Mouse (Mus musculus) left cerebral cortex, postnatal 25 days (tissue): ENCODE data around the gene Pmm1. TPM values are rescaled to one million over a fixed set of nuclear protein-coding genes. Genes with fewer than 3 reads are reported as not detected.

ENCODE experiments used
- DNase-seq, 2 experiments: peaks; one replicate each; pipeline ENCODE4 v3.0.0; 2022; ENCODE audit warnings: low spot score in 2 of 2, mixed read lengths in 1 of 2
- intact Hi-C: fragments of 180-260 bp; cut with DNase I; formaldehyde crosslinking; loops from one replicate; pipeline ENCODE4 v1.15.1; 2025
- total RNA-seq, 2 experiments: library from RNA; stranded (reverse); gene quantifications; 2 replicates each; pipeline ENCODE4 v1.2.3; 2021

Gene Pmm1
- total RNA-seq, 2 experiments from 2014 or later, result 203 to 208 TPM

DNA sequence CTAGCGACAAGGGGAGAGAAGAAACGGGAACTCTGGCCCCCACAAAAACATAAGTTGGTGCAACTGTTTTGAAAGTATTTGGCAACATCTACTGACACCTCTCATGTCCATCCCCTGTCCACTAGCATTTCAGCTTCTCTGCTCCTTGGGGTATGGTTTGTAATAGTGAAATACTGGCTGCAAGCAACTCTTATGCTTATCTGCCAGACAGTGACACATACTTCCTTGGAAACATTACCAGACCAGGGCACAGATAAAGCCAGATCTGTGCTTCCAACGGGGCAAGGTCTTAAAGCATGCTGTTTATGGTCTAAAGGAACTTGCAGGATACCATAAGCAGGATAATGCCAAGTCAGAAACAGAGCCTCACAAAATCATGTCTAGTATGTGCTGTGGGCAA, 1.8 kb downstream of the Pmm1 start:
- intact Hi-C loops, result no loop called here
- no peak for DNase-seq

GRCm38 (mm10) chr15:81957598-81957997, 3.1 kb downstream of the Pmm1 start:
- DNase-seq, result peak in 1 of 2 experiments; percentile 75
- intact Hi-C loops, result loop anchor here (1.0 to 2.0 kb wide), 2 partner anchors 17 to 58 kb away; no protein-coding TSS in a partner anchor

- DNase-seq, result peak; percentile 57 to 64
Measured at GRCm38 (mm10) chr15:81956457-81956856, 4.3 kb downstream of the Pmm1 start.

GRCm38 (mm10) chr15:81955414-81955813, 5.3 kb downstream of the Pmm1 start:
- intact Hi-C loops, result no loop called here
- no peak for DNase-seq

More at GRCm38 (mm10) chr15:81956457-81956856, 4.3 kb downstream of the Pmm1 start:
- intact Hi-C loops, result loop anchor here (2.0 kb wide), 1 partner anchor 16 kb away; no protein-coding TSS in a partner anchor

DNA sequence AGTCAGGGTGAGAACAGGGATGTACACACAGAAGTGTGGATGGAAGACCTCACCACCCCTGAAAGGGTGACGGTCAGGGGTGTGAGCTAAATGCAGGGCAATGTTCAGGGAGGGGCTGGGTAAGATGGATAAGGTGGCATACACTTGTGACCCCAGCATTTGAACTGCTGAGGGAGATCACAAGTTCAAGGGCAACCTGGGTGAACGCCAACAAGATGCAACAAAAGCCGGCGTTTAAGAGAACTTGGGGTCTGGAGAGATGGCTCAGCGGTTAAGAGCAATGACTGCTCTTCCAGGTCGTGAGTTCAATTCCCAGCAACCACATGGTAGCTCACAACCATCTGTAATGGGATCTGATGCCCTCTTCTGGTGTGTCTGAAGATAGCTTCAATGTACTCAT, 6.0 kb downstream of the Pmm1 start:
- DNase-seq, result no peak
- intact Hi-C loops, result no loop called here

DNA sequence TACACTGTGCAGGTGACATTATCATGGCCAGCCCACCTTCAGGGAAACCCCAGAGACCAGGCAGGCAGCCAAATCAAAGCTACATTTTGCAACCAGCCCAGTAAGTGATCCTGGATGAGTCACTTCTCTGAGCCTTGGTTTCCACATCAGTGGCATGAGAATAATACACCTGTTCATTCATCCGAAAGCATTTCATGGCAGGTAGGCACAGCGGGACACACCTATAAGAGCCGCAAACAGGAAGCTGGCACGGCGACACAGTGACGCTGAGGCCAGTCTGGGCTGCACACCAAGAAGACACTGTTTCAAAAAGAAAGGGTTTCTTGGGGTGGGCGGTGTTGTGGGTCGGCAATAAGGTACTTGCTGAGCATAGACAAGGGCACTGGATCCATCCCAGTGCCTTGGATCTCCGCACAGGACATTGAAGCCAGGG, 6.6 kb downstream of the Pmm1 start:
- DNase-seq, result no peak
- intact Hi-C loops, result no loop called here

- no peak for DNase-seq
- intact Hi-C loops, result no loop called here
Measured at GRCm38 (mm10) chr15:81952310-81952709, 8.4 kb downstream of the Pmm1 start.

GRCm38 (mm10) chr15:81951159-81951558, 9.6 kb downstream of the Pmm1 start:
- intact Hi-C loops, result no loop called here
- no peak for DNase-seq

- intact Hi-C loops, result no loop called here
- no peak for DNase-seq
Measured at GRCm38 (mm10) chr15:81950716-81951115, 10.0 kb downstream of the Pmm1 start.

GRCm38 (mm10) chr15:81949476-81950131, 11.1 kb downstream of the Pmm1 start:
- DNase-seq, result no peak
- intact Hi-C loops, result no loop called here

GRCm38 (mm10) chr15:81949076-81949475, 11.7 kb downstream of the Pmm1 start:
- no peak for DNase-seq
- intact Hi-C loops, result no loop called here

- intact Hi-C loops, result no loop called here
- DNase-seq, result no peak
Measured at GRCm38 (mm10) chr15:81943176-81943749, 17.5 kb downstream of the Pmm1 start.

GRCm38 (mm10) chr15:81941010-81941409, 19.7 kb downstream of the Pmm1 start:
- intact Hi-C loops, result loop anchor here (2.0 kb wide), 1 partner anchor 16 kb away; no protein-coding TSS in a partner anchor

DNA sequence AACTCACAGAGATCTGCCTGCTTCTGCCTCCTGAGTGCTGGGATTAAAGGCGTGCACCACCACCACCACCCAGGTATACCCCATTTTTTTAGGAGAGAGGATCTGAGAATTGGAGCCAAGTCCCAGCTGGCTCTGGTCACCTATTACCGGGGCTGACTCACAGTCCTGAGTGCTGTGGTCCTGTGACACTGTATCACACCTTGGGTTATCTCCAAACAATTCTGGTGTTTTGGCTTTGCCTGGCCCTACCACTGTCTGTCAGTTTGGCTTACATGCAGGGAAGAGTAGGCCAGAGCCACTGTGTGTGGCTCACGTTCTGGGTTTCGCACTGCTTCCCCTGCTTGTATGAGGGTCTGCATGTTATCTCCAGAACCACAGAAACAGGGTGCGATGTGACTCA, 20.5 kb downstream of the Pmm1 start:
- intact Hi-C loops, result loop anchor here (2.0 kb wide), 1 partner anchor 17 kb away; no protein-coding TSS in a partner anchor
- no peak for DNase-seq

More at GRCm38 (mm10) chr15:81941010-81941409, 19.7 kb downstream of the Pmm1 start:
- no peak for DNase-seq

DNA sequence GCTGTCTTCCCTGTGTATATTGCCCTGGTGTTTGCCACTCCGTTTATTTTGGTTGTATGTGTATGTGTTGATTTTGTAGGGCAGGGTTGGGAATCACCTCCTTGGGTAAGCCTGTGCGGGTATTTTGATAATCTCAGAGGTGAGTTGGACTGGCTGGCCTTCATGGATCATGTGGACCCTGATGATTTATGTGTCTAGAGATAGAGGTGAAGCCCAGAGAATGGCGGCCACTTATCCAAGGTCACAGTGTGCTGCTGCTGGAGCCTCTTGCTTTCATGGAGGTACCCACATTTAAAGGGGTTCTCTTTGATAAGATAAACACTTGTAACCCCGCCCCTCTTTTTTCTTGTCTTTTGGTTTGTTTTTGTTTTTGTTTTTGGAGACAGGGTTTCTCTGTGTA, 21.0 kb downstream of the Pmm1 start:
- intact Hi-C loops, result loop anchor here (2.0 kb wide), 2 partner anchors 17 to 49 kb away; no protein-coding TSS in a partner anchor
- DNase-seq, result no peak

DNA sequence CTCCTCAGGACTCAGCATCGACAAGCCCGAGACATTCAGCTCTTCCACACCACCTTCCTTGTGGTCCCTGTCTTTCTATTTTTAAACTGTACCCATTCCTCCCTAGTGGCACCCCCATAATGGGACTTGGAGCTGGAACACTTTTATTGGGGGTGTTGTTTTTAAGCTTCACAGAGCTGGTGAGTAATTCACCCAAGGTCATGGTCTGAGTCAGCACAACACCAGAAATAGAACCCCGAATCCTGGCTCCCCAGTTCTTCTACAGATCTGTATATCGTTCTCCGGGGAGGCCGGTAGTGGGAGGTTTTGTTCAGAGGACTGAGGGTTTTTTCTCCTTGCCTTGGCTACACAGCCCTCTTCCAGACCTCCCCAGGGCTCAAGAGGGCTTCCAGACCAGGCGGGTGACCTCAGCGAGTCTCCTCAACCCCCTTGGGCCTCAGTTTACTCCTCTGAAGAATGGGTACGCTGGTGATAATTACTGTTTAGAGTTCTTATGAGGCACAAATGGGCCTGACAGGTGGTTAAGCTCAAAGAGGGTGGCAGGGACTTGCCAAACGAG, 21.5 kb downstream of the Pmm1 start:
- DNase-seq, result no peak
- intact Hi-C loops, result loop anchor here (2.0 kb wide), 1 partner anchor 50 kb away; no protein-coding TSS in a partner anchor

GRCm38 (mm10) chr15:81938246-81938645, 22.5 kb downstream of the Pmm1 start:
- intact Hi-C loops, result loop anchor here (2.0 kb wide), 1 partner anchor 51 kb away; no protein-coding TSS in a partner anchor
- DNase-seq, result peak in 1 of 2 experiments; percentile 65

- intact Hi-C loops, result no loop called here
- peak; percentile 71 to 88 for DNase-seq
Measured at GRCm38 (mm10) chr15:81937098-81937972, 23.4 kb downstream of the Pmm1 start.

DNA sequence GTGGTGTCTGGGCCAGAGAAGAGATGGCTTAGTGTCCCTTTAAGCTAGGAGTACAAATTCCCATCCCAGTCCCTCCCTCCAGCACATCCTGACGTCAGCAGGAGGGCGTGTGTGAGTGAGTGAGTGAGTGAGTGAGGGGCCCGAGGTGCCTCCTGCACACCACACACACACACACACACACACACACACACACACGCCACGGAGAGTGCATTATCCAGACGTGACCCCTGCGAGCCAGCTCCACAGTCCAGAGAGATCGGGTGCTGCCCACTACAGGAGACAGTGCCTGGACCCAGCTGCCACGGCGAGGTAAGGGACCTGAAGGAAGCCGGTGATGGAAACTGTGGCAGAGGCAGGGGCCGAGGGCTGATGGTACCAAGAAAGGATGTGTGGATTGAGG, 24.1 kb downstream of the Pmm1 start, which contains the start of gene Csdc2:
Gene Csdc2 (plus strand): TSS at position 81 of the 400 bp plus-strand sequence.
- intact Hi-C loops, result no loop called here
- DNase-seq, result peak; percentile 69 to 79
